Mouse (Mus musculus): ENCODE data around the gene Saxo1. TPM values are rescaled to one million over a fixed set of nuclear protein-coding genes. Genes with fewer than 3 reads are reported as not detected.

Gene Saxo1
- not detected for total RNA-seq (2021)
- long read RNA-seq, experiment 1, partial matches to known transcripts: 0 of 1 reads
- long read RNA-seq, experiment 1, other reads (novel, unspliced or antisense): 1 of 1 reads
- long read RNA-seq, experiment 2: 0 reads

DNA sequence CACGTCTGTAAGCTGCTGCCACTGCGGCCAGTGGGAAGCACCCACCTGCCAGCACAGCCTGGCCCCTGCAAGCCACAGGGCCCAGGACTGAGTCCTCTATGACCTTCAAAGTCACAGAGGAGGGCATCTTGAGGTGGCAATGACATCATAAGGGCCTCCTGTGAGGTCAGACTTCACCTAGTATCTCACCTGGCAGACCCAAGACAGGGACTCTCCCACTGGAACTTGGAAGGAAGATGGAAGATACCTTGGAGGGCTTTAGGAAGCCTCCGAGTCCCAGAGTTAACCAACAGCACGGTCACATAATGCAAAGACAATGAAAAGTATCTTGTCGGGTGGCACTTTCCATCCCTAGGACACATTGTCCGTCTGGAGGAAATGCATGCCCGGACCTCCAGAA, at the start of gene Saxo1:
Gene Saxo1, minus strand, starts transcription at position 101 of the 400 bp plus-strand sequence.
- no peak for DNase-seq

DNA sequence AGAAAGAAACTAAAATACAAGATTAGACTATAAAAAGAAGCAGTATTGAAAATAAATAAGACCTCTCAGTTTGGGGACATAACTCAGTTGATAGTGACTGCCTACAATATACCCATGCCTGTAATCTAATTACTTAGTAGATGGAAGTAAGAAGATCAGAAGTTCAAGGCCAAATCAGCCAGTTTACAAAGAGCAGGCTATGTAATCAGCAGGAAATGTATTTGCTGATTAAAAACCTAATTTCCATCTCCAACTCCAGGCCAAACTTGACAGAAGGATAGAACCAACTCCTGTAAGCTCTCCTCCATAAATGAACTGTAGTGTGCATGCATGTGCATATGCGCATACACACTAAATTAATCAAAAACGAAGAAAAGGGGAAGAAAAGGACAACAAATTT, 33.2 kb upstream of the Saxo1 start:
- no peak for DNase-seq

DNA sequence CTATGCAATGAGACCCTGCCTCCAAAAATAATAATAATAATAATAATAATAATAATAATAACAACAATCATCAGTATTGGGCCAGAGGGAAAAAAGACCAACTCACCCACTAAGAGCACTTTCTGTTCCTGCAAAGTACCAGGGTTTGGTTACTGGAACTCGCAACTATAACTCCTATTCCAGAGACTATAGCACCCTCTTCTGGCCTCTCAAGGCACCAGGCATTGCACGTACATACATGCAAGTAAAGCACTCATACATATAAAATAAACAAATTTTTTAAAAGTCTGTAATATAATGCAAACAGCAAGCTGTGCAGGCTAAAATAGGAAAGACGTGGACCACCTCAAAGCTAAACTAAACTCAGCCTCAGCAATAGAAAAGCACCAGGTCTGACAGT, 30.1 kb upstream of the Saxo1 start:
- no peak for DNase-seq

DNA sequence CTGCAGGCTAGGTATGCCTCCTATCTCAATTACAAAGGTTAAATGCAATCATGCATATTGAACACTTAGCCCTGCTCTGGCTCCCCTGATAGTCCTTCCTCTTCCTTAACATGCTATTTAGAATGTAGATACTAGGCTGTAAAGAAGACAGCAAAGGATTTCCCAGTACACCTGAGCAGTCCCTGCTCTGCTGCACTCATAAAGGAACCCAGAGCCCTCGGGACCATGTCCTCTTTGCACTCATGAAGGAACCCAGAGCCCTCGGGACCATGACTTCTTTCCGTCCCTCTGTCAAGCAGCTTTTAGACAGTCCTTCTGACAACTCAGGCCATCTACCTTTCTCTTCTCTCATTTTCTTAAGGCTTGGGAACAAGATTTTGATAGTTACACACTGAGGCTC, 22.5 kb upstream of the Saxo1 start:
- DNase-seq: no peak

DNA sequence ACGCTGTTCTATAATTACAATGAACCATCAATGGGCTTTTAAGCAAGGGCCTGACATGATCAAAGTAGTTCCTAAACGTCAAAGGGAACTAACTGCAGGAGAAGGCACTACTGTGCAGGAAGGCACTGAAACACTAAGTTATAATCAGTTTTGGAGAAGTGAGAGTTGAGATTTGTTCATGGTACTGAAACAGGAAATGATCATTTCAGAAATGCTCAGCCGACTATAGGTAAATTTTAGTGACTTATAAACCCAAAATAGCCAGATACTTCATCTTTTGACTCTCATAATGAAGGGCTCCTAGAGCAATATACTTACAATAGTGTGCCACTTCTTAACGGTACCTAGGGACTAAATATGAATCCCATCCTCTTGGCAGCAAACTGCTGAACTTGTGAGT, 21.9 kb upstream of the Saxo1 start:
- DNase-seq: no peak

DNA sequence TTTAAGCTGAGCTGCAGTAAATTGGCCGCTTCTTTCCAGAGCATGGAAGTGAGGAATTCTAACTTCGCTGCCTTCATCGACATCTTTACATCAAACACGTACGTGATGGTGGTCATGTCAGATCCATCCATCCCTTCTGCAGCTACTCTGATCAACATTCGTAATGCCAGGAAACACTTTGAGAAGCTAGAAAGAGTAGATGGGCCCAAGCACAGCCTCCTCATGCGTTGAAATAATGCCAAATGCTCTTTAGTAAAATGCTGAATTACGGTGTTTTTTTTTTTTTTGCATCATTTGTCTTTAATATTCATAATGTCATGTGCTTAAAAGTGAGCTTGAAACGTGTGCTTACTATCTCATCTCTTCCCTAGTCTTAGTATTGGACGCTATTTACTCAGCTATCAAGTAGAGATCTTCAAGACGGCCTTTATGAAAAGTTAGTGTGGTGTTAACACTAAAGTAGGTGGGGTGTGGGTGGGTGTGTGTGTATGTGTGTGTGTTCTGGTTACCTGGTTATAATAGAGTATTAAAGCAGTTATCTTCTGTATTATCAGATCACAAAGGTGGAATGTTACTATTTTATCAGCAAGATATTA, 18.6 kb upstream of the Saxo1 start:
- DNase-seq: no peak

DNA sequence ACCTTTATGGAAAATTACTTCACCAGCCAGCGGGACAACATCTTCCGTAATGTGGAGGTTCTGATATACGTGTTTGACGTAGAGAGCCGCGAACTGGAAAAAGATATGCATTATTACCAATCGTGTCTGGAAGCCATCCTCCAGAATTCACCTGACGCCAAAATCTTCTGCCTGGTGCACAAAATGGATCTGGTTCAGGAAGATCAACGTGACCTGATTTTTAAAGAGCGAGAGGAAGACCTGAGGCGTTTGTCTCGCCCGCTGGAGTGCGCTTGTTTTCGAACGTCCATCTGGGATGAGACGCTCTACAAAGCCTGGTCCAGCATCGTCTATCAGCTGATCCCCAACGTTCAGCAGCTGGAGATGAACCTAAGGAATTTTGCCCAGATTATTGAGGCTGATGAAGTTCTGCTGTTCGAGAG, 18.0 kb upstream of the Saxo1 start:
- DNase-seq: no peak

DNA sequence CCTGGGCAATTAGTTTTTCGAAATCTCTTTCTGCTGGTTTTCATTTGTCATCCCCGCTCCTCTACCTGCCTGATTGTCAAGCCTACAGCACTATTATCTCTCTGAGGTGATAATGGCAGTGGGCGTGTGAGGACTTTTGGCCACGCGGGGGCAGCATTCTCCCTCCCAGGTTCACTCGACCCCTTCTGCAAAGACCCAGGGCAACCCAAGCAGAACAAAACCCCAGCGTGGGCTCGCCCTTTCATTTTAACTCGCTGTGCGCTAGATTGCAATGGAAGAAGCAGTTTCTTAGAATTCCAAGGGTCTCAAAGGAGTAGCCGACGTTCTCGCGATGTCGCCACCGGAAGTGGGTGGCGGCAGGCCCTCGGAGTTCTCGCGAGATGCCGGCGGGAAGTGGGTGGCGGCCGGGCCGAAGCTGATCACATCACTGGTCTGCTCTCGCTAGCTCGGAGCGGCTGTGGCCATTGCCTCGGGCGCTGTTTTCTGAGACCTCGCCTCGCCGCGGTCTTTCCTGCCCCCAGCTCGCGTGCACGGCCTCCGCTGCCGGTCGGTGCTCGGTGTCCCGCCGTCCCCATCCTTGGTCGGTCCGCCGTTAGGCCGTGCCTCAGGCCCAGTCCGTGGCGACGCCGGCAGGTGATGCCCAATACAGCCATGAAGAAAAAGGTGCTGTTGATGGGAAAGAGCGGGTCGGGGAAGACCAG, 17.3 kb upstream of the Saxo1 start, which contains the start of gene Rraga:
Gene Rraga, plus strand, starts transcription at position 386 of the 701 bp plus-strand sequence.
- peak; percentile 93 for DNase-seq

DNA sequence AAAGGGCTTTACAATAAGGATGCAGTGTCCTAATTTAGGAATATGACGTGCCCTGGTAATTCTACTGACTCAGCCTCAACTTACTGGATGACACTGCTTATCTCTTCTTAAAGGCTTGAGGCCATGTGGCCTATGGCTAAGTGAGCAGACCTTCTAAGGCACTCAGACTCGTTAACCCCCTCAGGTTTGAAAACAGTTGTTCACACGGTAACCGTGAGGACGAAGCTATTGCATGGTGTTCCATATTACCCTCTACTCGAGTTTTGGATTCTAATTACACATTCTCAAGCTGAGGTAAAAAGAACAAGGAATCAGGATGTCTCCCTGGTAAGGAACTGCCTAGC, 16.8 kb upstream of the Saxo1 start:
- no peak for DNase-seq

DNA sequence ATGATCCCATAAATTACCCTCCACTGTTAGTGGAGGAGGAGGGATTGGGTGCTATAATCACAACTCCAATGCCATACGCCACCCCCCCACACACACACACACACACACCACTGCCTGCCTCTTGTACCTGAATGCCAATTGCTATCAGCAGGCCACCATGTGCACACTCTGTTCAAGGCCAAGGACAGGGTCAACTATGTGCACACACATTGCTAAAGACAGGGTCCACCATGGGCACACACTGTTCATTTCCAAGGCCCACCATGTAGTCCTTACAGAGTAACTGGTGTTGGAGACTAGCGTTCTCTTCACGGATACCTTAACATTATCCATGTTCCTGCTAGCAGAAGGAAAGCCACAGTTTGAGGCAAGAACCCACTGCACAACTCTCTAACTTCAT, 2.9 kb upstream of the Saxo1 start:
- no peak for DNase-seq

DNA sequence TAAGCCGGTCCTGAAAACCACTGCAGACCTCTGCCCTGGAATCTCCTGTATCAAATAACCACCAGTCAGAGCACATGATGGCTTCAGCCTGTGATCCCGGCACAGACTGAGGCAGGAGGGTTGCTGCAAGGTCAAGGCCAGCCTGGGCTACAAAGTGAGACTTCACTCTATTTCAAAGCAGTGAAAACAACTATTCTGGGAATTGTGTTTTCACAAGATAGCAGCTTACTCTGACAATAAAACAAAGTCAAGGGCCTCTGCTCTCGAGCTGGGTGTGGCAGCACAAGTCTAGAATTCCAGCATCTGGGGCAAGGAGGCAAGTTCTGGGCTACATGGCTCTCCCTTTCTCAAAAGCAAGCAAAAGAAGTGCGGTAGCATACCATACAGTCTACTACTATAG, 878 bp upstream of the Saxo1 start:
- no peak for DNase-seq

DNA sequence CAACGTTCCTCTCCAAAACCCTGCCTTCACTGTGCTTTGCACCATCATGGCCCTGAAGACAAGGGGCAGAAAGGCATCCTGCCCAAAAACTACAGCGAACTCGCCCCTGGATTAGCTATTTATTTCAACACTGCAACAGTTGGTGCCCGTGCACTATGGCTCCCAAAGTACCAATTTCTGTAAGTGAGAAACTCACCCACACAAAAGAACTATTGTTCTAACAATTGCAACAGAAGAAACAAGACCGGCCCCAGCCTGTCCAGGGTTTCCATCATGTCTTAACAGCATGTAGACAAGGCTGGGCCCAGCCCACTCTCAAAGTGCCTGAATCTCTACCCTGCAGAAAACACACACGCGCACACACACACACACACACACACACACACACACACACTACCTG, 757 bp downstream of the Saxo1 start:
- DNase-seq: no peak

DNA sequence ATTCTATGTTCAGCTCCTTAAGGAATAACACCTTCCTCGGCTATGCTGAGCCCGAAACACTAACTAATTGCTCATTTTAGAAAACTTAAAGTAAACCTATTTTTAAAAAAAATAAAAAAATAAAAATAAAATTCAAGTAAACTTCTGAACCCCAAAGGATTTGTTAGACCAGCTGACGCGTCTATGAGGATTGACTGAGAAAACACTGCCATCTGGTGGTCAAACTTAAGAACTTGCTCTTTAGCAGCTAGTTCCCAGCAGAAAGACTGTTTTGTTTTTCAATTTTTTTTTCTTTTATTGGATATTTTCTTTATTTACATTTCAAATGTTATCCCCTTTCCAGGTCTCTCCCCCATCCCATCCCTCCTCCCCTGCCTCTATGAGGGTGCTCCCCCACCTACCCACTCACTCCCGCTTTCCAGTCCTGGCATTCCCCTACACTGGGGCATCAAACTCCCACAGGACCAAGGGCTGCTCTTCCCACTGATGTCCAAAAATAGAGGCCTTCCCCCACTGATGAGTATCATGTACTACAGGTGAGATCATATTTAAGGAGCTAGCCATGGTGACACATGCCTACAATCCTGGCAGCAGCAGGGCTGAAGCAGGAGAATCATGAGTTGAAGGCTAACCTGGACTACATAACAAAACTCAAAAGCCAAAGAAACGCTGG, 3.0 kb downstream of the Saxo1 start:
- DNase-seq: no peak

DNA sequence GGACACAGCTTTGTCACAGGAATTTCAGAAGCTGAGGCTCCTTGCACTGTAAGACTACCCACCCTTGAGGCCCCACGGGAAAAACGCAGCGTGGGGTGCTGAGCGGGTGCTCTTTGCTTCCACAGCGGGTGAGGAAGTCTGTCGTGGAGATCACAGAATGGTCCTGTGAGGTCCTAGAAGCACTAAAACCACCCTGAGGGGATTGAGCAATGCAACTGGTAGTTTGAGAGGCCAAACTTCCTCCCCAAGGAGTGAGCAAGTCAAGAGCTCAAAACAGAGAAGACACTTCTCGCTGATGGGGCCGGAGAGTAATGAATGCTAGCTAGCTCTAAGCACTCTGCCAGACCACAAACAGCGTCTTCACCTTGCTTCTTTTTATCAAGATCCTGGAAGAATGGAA, 9.8 kb downstream of the Saxo1 start:
- DNase-seq: no peak

DNA sequence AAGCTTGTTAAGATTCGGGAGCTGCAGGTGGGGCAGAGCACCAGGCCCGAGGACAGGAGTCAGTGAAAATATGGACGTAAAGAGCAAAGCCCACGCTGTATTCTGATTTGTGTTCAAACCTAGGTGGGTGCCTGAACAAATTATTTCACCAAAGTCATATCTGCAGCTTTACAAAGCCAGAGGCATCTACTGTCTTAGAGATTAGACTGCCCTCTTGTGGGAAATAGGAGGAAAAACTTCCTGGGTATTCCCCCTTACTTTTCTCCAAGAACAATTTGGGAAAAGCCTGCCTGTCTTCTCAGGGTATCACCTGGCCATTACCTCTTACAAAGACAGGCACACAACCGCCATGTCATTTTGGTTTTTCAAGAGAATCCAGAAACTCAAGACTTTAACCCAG, 12.5 kb downstream of the Saxo1 start:
- DNase-seq: no peak

DNA sequence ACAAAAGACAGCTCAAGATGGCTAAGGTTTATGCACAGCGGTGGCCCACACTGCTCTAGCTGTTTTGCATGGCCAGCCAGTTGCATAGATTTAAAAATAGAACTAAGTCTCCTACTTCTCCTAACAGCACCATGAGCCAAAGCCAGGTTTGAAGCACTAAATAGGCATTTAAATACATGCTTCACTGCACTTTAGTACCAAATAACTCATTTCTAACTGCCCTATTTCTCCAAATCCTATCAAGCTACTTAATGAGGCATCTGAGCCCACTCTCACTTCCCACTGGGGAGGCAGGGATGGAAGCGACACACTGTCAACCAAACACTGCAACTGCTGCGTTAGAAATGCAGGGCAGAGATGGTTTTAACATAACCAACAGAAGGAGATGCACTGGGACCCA, 14.1 kb downstream of the Saxo1 start:
- DNase-seq: no peak

DNA sequence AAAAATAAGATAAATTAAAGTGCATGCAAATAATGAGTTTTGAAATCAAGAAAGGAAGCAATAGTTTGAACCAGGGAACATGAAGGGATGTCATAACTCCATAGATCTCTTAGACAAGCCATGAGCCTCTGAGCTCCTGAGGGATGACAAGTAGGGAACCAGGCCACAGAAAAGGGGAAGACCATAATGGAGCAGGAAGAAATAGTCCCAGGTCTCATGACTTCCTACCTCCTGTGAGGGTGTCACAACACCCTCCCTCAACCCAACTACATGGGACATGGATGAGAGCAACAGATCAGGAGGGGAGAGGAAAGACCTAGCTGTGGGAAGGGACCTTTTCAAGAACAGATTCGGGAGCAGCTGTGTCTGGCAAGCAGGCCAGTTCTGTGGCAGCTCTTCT, 16.6 kb downstream of the Saxo1 start:
- DNase-seq: no peak

DNA sequence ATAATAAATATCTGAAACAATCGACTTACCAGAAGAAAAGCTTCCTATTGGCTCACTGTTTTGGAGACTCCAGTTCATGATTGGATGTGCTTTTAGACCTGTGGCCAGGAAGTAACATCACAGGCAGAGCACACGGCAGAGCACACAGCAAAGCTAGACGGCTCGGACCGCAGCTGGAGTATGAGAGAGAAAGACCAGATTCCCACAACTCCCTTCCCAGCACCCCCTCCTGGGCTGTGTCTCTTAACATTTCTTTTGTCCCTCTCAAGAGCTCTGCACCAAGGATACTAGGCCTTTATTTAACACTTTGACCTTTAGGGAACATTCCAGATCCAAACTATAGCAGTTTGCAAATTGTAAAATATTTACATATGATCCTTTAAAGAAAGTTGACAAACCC, 19.2 kb downstream of the Saxo1 start:
- no peak for DNase-seq

DNA sequence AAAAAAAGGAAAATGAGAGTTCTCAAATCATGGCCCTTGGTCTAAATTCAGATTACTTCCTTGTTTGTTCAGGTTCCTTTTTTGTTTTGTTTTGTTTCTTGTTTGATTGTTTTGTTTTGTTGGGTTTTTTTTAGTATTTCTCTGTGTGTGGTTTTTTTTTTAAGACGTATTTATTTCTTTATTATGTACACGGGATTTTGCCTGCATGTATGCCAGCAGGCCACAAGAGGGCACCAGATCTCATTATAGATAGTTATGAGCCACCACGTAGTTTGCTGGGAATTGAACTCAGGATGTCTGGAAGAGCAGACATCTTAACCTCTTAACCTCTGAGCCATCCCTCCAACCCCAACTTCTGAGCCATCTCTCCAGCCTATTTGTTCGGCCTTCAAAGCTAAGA, 20.2 kb downstream of the Saxo1 start:
- DNase-seq: no peak

DNA sequence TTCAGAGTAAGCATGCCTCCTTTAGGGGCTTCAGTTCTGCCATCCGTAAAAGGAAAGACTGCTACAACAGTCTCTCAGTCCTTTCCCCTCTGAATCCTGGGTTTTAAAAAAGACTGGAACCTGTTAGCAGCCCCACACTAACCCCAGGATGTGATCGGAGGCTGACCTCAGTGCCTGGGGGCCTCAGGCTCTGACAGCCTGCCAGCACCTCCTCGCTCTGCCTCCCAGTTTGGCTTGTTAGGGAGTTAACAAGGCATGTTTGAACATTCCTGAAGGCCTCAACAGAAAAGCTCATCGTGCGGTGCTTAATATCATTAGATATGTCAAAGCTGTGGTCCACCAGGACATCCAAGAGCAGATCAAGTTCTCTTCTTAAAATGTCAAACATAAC, 24.0 kb downstream of the Saxo1 start:
- DNase-seq: no peak

DNA sequence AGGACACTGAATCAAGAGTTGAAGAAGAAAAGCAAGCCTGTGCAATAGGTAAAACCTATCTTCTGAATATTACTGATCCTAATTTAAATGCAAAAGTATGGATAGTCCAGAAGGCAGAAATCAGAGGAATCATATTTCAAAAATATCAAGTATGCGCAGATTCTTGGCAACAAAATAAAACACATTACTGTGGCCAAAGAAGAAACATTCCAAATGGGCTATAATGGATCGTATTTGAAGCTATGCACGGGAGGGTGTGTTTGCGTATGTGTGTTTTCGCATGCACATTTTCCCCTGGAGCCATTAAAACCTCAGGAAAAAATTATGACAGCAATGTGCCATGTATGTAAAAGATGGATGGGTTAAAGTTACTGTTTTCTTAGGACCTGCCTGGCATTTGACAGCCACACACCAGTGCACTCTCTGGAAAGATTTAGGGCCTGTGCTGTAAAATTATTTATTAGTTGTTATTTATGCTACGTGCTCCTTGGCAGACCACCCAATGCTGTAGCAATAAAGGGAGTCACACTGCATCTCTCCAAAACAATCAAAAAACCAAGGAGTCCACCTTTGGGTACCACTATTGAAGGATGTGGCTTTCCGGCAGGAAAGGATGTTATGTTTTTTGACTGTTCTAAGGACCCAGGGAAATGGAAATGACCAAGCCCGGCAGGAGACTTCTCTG, 24.6 kb downstream of the Saxo1 start:
- no peak for DNase-seq

DNA sequence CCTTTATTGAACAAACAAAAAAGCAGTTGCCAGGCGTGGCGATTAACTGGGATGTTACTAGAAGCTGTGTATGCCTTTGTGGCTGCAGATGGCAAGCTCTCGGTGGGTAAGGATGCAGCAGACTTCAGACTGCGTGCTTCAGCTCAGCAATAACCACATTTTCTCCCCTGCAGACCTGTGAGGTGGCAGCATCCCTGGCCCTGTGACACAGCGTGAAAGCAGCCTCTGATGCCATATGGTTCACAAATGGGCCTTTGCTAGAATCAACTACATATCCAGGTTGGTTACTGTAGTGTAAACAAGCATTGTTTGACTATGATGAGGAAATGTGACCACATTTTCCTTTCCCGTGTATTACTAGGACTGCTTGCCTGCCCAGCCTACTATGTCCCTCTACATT, 29.0 kb downstream of the Saxo1 start:
- no peak for DNase-seq

Measured in gastrocnemius, postnatal 25 days (tissue).